In genomic region chr13:21160041-21160511, GRCm38 (mm10) we compare ENCODE assay signal across 8 mouse cellular contexts. TPM values are rescaled to one million over a fixed set of nuclear protein-coding genes. Genes with fewer than 3 reads are reported as not detected.
A peak's percentile ranks its signal among the peaks of the same experiment; 100 is the strongest.
DNase-seq lines count a peak whose midpoint lies in the region; ATAC-seq and TF ChIP-seq lines count a peak whose summit lies in the region.

No protein-coding gene starts in this region.

- no peaks in the 10 kb centered on the region for H3K9me3 ChIP-seq in heart, postnatal 0 days (replicated peaks; ENCODE audit: control insufficient read depth, low read length)

- no peak for TF ChIP-seq POLR2A in liver, adult 2 months (IDR thresholded peaks at IDR 0.05; ENCODE audit: extremely low read depth, insufficient read depth, low read length)

- no peak for DNase-seq in liver, adult 2 months (ENCODE audit: extremely low read depth, low read depth, low spot score)
- DNase-seq in liver, result no peak
- DNase-seq in heart, postnatal 0 days (ENCODE audit: low spot score), result peak; percentile 21
- no peak for DNase-seq in T-cell, adult 2 months (ENCODE audit: low spot score)
- DNase-seq in ovary, postnatal 10 days (ENCODE audit: low spot score), result no peak
- DNase-seq in left cerebral cortex, postnatal 10 days (ENCODE audit: extremely low spot score in 1 of 2, low spot score in 2 of 2), result no peak

- peak overlapping the region; percentile 52 for H3K4me3 ChIP-seq in liver, adult 2 months (ENCODE audit: insufficient read depth, low read depth, low read length)
- peak overlapping the region; percentile 68 for H3K4me3 ChIP-seq in brown adipose tissue, adult 24 weeks (ENCODE audit: insufficient read depth, low read depth, low read length)
- peak overlapping the region; percentile 81 for H3K4me3 ChIP-seq in heart, postnatal 0 days (ENCODE audit: low read depth, low read length)
- peak overlapping the region; percentile 71 for H3K4me3 ChIP-seq in macrophage (ENCODE audit: inconsistent target)

- no peak overlapping the region for H3K27ac ChIP-seq in liver, adult 2 months (replicated peaks; ENCODE audit: insufficient read depth, low read depth, low read length)
- no peak overlapping the region for H3K27ac ChIP-seq in brown adipose tissue, adult 24 weeks (replicated peaks; ENCODE audit: low read depth, low read length)
- peak overlapping the region; percentile 49; the same call in 1 of the 2 replicates for H3K27ac ChIP-seq in heart, postnatal 0 days (ENCODE audit: low read depth)
- H3K27ac ChIP-seq in macrophage, result no peak overlapping the region

- 1% methylated on average over 16 of the region's 16 CpGs for WGBS in liver, adult 2 months
- under 1% methylated on average over 16 of the region's 16 CpGs for WGBS in heart, postnatal 0 days
- WGBS in macrophage (ENCODE audit: missing documents), result 5% methylated on average over 16 of the region's 16 CpGs

- ATAC-seq in heart, postnatal 0 days (ENCODE audit: insufficient read depth, low read depth), result no peak

- no peaks in the 10 kb centered on the region for H3K79me2 ChIP-seq in liver, adult 2 months (ENCODE audit: control insufficient read depth, insufficient read depth, low read length)
- H3K79me2 ChIP-seq in macrophage (ENCODE audit: inconsistent target), result no peaks in the 10 kb centered on the region

- peak overlapping the region; percentile 55 for H3K9ac ChIP-seq in liver, adult 2 months (ENCODE audit: low read depth, low read length)
- peak overlapping the region; percentile 52 for H3K9ac ChIP-seq in heart, postnatal 0 days (replicated peaks; ENCODE audit: low read depth, low read length)

- intact Hi-C loops in left cerebral cortex, postnatal 10 days (cut with DNase I), result loop anchor here (5.0 kb wide), 1 partner anchor 72 kb away; no protein-coding TSS in a partner anchor

- TF ChIP-seq CTCF in liver, adult 2 months (IDR thresholded peaks at IDR 0.05; ENCODE audit: low read depth, low read length), result no peak
- TF ChIP-seq CTCF in heart, postnatal 0 days (IDR thresholded peaks at IDR 0.05; ENCODE audit: low read depth), result no peak

- H3K4me1 ChIP-seq in liver, adult 2 months (ENCODE audit: control insufficient read depth, insufficient read depth, low read length), result 0 out of 2 replicates have a peak, but pooled peaks cover 2% of the 10 kb centered on the region
- H3K4me1 ChIP-seq in brown adipose tissue, adult 24 weeks (ENCODE audit: control insufficient read depth, insufficient read depth, insufficient read length, low read length), result no peaks in the 10 kb centered on the region
- H3K4me1 ChIP-seq in heart, postnatal 0 days (ENCODE audit: control insufficient read depth, insufficient read depth), result no peaks in the 10 kb centered on the region

- H3K36me3 ChIP-seq in liver, adult 2 months (ENCODE audit: control insufficient read depth, insufficient read depth, low read length), result no peaks in the 10 kb centered on the region
- H3K36me3 ChIP-seq in heart, postnatal 0 days (replicated peaks; ENCODE audit: control insufficient read depth, insufficient read depth, low read length), result no peaks in the 10 kb centered on the region
- no peaks in the 10 kb centered on the region for H3K36me3 ChIP-seq in macrophage (ENCODE audit: inconsistent target)

- H3K4me2 ChIP-seq in heart, postnatal 0 days (ENCODE audit: low read depth, low read length), result peak overlapping the region; percentile 76

- no peak for TF ChIP-seq EP300 in heart, postnatal 0 days (IDR thresholded peaks at IDR 0.05; ENCODE audit: low read depth)

- no peaks in the 10 kb centered on the region for H3K27me3 ChIP-seq in liver, adult 2 months (ENCODE audit: control insufficient read depth, insufficient read depth, low read length)
- H3K27me3 ChIP-seq in heart, postnatal 0 days (ENCODE audit: control insufficient read depth, insufficient read depth, low read length), result no peaks in the 10 kb centered on the region

RNA-seq across cellular contexts. Expression of gene Olfr1368, which starts 14.4 kb away (rescaled TPM):
- total RNA-seq in liver, adult 2 months (2014; rRNA removed), result not detected in 2 replicates
- polyA plus RNA-seq in liver, adult 2 months (2012; rRNA removed), result not detected in 2 replicates
- polyA plus RNA-seq in brown adipose tissue, adult 24 weeks (2012; ENCODE audit: insufficient read depth, insufficient read length, missing spikeins), result not detected in 2 replicates
- total RNA-seq in heart, postnatal 0 days (2014; rRNA removed; ENCODE audit: low replicate concordance), result not detected in 2 replicates
- not detected in 2 replicates for polyA plus RNA-seq in heart, postnatal 0 days (2015; fragmentation: Nextera tagmentation; extraction: Ambion mirVana)
- not detected for total RNA-seq in macrophage (2018; cell fraction: chromatin; rRNA removed)
- total RNA-seq in macrophage (2018; cell fraction: cytosol; rRNA removed), result not detected
- total RNA-seq in macrophage (2018; cell fraction: nucleus; rRNA removed), result not detected
- not detected in 3 replicates for polyA plus RNA-seq in macrophage (2018)
- not detected for total RNA-seq in left cerebral cortex, postnatal 10 days (2021)

RNA-seq across cellular contexts. Expression of gene Trim27, which starts 19.2 kb away (rescaled TPM):
- 9.4 and 16.4 TPM in 2 replicates for total RNA-seq in liver, adult 2 months (2014; rRNA removed)
- polyA plus RNA-seq in liver, adult 2 months (2012; rRNA removed), result 33.9 and 39.5 TPM in 2 replicates
- polyA plus RNA-seq in brown adipose tissue, adult 24 weeks (2012; ENCODE audit: insufficient read depth, insufficient read length, missing spikeins), result 9.1 and 14.4 TPM in 2 replicates
- total RNA-seq in heart, postnatal 0 days (2014; rRNA removed; ENCODE audit: low replicate concordance), result 54.7 and 58.2 TPM in 2 replicates
- polyA plus RNA-seq in heart, postnatal 0 days (2015; fragmentation: Nextera tagmentation; extraction: Ambion mirVana), result 33.0 and 35.3 TPM in 2 replicates
- 10 to 100 TPM in 24 of 26 experiments, 1 to 10 TPM in 2; 4.3 to 52.1 (median 25.5) TPM for total RNA-seq in macrophage (2018; cell fraction: chromatin; rRNA removed)
- total RNA-seq in macrophage (2018; cell fraction: cytosol; rRNA removed), result 10 to 100 TPM; 22.7 to 50.8 (median 44.2) TPM
- 10 to 100 TPM in 25 of 26 experiments, 1 to 10 TPM in 1; 9.8 to 66.8 (median 25.0) TPM for total RNA-seq in macrophage (2018; cell fraction: nucleus; rRNA removed)
- 29.7 to 59.8 TPM (median 37.0 TPM) in 3 replicates for polyA plus RNA-seq in macrophage (2018)
- 10 to 100 TPM; 43.1 to 45.0 TPM for total RNA-seq in left cerebral cortex, postnatal 10 days (2021)

RNA-seq across cellular contexts. Expression of gene Olfr263, which starts 30.6 kb away (rescaled TPM):
- not detected in 2 replicates for total RNA-seq in liver, adult 2 months (2014; rRNA removed)
- not detected in 2 replicates for polyA plus RNA-seq in liver, adult 2 months (2012; rRNA removed)
- not detected in 2 replicates for polyA plus RNA-seq in brown adipose tissue, adult 24 weeks (2012; ENCODE audit: insufficient read depth, insufficient read length, missing spikeins)
- total RNA-seq in heart, postnatal 0 days (2014; rRNA removed; ENCODE audit: low replicate concordance), result not detected in 2 replicates
- polyA plus RNA-seq in heart, postnatal 0 days (2015; fragmentation: Nextera tagmentation; extraction: Ambion mirVana), result not detected in 2 replicates
- not detected for total RNA-seq in macrophage (2018; cell fraction: chromatin; rRNA removed)
- not detected for total RNA-seq in macrophage (2018; cell fraction: cytosol; rRNA removed)
- total RNA-seq in macrophage (2018; cell fraction: nucleus; rRNA removed), result not detected
- polyA plus RNA-seq in macrophage (2018), result not detected in 3 replicates
- total RNA-seq in left cerebral cortex, postnatal 10 days (2021), result not detected

RNA-seq across cellular contexts. Expression of gene Olfr1369-ps1, which starts 48.8 kb away (rescaled TPM):
- total RNA-seq in liver, adult 2 months (2014; rRNA removed), result not detected in 2 replicates
- polyA plus RNA-seq in liver, adult 2 months (2012; rRNA removed), result not detected in 2 replicates
- polyA plus RNA-seq in brown adipose tissue, adult 24 weeks (2012; ENCODE audit: insufficient read depth, insufficient read length, missing spikeins), result not detected in 2 replicates
- not detected in 2 replicates for total RNA-seq in heart, postnatal 0 days (2014; rRNA removed; ENCODE audit: low replicate concordance)
- not detected in 2 replicates for polyA plus RNA-seq in heart, postnatal 0 days (2015; fragmentation: Nextera tagmentation; extraction: Ambion mirVana)
- not detected for total RNA-seq in macrophage (2018; cell fraction: chromatin; rRNA removed)
- total RNA-seq in macrophage (2018; cell fraction: cytosol; rRNA removed), result not detected
- total RNA-seq in macrophage (2018; cell fraction: nucleus; rRNA removed), result not detected
- not detected in 3 replicates for polyA plus RNA-seq in macrophage (2018)
- not detected for total RNA-seq in left cerebral cortex, postnatal 10 days (2021)
